Mouse (Mus musculus): ENCODE results near the gene Tpx2.

Tpx2 gene

DNA sequence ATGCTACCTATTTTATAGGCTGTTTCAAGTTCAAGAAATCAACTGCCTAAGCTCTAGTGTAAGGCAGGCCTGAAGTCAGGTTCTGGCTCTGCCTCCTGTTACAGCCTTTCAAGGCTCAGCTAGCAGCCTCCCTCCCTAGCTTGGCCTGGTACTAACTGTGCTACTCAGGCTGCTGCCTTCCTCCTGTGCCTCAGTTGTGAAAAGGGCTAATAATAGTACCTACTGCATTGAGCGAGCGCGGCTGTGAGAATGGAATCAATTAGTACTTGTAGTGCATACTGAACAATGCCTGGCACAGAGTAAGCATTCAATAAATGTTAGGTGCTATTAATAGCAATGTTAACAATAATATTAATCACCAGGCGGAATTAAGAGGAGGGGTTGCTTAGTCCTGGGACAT is 27.8 kb upstream of the Tpx2 start:
- DNase-seq (ENCODE audit: low spot score in 2 of 2), result peak in 1 of 2 experiments; percentile 11

DNA sequence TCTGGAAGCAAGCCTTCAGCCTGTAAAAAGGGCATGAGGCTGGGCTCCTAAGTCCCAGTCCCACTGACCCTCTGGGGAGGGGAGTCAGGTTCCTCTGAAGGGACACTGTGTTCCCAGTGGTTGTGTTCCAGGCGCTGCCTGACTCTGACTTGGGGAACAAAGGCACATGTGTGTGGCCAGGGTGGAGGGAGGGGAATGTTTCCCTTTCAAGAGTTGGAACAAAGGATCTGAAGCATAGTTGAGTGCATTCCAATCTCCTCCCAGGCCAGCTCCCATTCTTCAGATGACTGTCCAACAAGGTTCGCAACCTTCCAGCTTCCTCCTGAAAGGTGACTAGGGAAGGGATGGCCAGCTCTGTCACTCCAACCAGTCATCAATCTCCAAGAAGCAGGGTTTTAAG is 27.4 kb upstream of the Tpx2 start:
- no peak for DNase-seq (ENCODE audit: low spot score in 2 of 2)

DNA sequence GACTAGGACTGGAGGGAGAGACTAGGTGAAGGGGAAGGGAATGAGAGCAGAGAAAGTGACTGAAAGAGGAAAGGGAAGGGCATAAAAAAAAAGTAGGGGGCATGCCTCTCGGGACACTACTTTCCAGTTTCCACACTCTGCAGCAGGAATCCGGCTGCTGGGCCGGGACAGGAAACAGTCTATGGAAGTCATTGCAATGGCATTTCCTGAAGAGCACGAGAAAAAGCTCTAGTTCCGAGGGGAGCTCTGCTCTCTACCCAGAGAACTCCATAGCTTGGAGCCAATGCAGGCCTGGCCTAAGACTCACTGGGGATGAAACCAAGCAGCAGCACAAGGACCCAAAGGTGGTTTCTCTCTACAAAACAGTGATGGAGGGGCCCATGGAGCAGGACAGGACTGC is 26.7 kb upstream of the Tpx2 start:
- DNase-seq (ENCODE audit: low spot score in 2 of 2), result no peak

DNA sequence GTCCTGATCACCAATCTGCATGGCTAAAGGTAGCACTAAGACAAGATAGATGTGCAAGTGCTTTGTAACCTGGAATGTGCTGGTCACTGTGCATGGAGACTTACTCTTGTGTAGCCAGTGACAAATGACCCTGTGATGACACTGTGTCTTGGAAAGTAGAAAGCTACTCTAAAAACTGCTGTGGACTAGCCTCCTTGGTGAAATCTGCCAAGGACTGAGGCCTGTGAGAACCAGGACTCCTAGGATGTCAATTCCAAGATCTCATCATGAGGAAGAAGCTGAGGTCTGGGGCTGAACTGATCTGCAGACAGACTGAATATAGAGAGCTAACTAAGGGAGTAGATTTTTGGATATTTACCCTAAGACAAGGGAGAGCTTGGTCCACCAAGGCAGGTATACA is 26.2 kb upstream of the Tpx2 start:
- no peak for DNase-seq (ENCODE audit: low spot score in 2 of 2)

DNA sequence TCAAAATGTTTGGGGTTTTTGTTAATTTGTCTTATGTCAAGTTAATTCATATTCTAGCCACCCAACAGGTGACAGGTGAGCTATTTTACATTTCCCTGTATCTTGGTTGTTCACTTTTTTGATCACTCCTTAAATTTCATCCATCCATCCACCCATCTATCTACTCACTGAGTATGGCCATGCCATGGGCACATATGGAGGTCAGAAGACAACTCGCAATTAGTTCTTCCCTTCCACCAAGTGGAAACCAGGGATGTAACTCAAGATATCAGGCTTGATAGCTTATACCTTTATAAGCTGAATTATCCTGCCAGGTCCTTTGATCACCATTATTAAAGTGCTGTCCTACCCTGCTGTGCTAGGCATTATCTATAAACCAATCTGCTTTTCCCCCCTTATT is 24.0 kb upstream of the Tpx2 start:
- no peak for DNase-seq (ENCODE audit: low spot score in 2 of 2)

DNA sequence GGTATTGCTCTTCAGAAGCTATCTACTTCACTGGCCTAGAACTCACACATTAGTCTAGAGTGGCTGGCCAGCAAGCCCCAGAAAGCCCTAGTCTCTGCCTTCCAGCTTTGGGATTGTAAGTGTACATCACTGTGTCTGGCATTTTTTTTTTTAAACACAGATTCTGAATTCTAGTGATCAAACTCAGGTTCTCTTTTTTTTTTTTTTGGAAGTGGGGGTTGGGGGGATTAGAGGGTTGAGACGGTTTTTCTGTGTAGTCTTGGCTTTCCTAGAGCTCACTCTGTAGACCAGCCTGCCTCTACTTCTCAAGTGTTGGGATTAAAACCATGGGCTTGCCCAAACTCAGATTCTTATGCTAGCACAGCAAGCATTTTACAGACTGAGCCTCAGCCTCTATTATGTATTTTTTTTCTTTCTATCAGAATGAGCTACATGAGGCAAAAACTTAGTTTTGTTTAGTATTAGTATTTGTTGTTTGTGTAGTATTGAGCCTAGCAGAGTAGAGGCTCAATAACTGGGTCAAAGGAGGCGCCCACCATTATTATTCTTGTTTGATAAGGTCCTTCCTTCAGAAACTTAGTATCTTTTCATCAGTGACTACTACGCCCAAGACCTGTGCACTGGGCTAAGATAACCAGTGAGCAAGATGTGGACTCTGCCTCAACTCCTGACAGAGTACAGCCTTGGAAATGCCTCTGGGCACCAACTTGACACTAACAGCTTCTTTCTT is 23.2 kb upstream of the Tpx2 start:
- DNase-seq (ENCODE audit: low spot score in 2 of 2), result no peak

DNA sequence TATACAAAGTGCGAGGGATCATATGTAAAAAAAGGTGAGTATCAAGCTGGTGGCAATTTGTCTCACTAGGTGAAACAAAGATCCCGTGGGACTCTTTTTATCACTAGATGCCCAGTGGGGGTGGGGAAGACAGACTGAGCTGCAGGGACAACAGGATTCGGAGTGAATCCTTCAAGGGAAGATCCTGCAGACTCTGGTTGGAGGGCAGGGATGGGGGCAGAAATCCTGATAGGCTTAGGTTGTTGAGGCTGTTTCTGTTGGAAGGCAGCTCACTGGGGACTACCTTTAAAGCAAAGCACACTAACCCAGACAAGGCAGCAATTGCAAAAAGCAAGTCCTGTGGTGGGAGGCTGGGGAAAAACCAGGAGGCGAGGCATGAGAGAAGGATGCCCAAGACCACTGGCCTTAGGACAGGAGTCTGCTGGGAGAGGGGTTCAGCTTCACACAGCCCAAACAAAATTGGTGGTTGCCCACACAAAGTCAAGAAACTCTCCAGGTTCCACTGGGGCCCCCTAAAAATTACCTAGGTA is 22.5 kb upstream of the Tpx2 start:
- no peak for DNase-seq (ENCODE audit: low spot score in 2 of 2)

DNA sequence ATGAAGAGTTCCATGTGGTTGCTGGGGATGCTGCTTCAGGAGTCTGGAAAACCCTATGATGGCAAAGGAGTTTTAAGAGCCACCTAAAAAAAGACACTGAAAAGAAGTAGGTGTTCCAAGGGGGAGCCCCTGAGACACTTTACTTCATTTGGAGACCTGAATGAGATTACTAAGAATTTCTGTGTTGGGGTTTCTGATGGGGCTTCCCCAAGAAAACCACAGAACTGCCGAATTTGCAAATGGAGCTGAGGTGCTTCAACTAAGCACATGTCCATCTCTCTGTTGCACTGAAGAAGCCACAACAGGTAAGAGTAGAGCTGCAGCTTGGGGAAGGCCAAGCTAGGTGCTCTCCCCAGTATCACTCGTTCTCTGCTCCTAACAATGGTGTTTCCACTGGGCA is 22.1 kb upstream of the Tpx2 start:
- no peak for DNase-seq (ENCODE audit: low spot score in 2 of 2)

DNA sequence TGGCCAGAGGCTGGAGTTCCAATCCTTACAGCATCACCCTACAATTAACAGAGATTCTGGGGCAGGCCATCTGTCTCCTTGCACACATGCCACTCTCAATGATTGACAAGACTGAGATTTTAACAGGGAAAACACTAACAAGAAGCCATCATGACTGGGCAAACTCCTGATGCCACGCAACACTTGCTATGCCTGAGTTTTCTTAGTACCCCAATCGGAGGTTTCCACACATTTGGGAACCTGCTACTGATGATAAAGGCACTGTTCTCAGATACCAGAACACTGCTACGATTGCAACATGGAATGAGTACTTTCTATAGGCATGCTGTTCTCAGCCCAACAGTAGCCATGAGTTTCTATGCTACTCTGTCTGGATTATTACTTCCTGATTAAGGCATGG is 21.3 kb upstream of the Tpx2 start:
- no peak for DNase-seq (ENCODE audit: low spot score in 2 of 2)

DNA sequence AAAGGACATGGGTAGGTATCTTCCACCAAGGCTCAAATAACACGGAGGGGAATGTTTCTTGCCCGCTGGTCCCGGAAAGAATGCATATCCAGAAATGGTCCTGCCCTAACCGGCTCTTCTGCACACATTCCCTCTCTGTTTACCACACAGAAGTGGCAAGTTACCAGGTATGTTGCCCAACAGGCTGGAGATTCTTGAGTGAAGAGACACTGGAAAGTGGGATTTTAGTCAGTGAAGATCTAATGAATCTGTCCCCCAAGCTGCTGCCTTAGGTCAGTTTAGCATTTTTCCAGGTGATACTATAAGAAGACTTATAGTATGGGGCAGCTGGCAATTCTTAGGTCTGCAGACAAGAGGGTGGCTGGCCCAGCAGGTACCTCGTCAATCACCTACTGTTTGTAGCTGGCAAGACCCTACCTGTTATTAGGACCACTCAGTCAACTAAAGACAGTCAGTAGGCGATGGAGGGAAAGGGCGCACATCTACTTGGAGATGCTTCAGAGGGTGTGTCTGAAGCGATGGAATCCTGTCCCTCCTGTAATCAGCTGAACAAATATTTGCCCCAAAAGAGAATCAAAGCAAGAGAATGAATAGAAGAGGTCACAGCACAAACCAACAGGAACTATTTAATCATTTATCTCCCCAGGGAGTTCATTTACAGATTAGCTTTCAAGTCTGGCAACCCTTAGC is 20.3 kb upstream of the Tpx2 start:
- DNase-seq (ENCODE audit: low spot score in 2 of 2), result no peak

DNA sequence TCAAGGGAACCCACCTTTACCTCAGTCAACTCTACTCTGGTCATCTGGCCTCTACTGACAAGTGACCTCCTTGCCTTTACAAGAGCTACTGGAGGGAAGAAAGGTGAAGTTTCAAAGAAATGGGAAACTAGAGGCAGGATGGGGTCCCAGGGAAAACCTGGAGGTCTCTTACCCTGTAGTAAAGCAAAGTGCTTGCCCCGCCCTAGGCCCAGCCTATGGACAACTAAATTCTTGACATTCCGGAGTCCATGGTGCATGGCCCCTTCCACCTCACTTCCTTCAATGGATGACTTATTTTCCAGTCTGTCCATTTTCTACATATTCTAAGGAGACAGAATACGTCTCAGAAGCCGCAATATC is 19.8 kb upstream of the Tpx2 start:
- no peak for DNase-seq (ENCODE audit: low spot score in 2 of 2)

DNA sequence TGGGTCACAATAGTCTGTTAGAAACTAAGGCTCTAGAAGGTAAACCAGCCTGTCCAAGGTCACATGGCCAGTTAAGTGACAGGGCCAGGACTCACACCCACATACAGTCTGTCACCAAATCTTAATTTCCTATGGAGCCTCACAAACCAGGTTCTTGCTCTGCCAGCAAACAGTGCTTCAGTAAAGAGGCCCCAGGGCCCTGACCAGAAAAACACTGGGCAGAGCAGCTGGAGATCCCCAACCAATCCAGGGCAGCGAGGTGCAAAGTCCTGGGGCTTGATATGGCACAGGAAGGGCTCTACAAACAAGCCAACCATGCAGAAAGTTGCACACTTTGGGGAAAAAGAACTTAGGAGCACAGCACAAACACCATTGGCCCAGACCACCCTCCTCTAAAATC is 19.2 kb upstream of the Tpx2 start:
- DNase-seq (ENCODE audit: low spot score in 2 of 2), result no peak

DNA sequence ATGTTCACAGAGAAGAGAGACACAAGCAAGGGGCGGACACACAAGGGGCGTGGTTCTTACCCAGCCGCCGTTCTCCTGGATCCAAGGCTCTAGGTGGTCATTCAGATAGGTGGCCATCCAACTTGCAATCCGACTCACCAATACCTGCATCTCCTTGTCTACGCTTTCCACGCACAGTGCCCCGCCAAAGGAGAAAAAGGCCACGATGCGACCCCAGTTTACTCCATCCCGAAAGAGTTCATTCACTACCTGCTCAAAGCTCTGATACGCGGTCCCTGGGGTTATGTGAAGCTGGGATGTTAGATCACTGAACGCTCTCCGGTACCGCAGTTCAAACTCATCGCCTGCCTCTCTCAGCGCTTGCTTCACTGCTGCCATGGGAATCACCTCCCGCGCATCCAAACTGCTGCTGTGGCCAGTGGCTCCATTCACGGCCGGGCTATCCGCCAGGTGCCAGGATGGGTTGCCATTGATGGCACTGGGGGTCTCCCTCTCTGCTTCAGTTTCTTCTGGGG is 18.3 kb upstream of the Tpx2 start:
- DNase-seq (ENCODE audit: low spot score in 2 of 2), result no peak

DNA sequence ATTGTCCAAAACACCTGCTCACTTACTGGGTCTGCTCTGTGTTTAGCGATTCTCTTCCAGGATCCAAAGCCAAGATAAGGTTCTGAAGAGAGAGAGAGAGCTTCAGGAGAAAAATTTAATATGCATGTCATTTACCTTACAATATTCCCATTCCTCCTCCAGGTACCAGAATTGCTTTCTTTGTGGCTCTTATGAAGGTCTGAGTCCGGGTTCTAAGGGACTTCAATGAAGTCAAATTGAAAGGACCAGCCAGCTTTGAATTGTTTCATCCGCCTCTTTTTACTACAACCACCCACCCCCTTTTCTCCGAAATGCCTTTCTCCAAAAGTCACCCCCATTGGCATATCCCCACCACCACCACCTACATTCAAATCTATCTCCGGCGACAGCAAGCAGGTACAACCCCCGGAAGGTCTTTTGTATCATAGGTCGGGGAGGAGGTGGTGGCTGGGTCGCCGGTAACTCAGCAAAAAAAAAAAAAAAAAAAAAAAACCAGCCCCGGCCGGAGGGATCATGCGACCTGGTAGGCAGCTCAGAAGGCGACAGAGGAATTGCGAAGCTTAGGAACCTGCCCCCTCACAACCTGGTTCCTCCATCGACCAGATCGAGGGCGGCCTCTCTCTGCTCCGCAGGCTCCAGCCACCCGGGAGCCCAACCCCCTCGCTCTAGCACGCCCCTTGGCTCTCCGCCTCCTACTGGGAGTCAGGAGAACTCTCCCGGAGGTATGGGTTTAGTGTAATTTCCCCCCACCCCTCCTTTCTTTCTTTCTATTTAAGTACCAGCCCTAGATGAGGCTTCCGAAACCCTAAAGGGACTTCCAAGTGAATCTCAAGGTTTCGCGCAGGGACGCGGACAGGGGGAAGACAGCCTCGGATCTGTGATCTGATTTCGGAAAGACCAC is 17.5 kb upstream of the Tpx2 start:
- peak; percentile 89 to 91 for DNase-seq (ENCODE audit: low spot score in 2 of 2)

DNA sequence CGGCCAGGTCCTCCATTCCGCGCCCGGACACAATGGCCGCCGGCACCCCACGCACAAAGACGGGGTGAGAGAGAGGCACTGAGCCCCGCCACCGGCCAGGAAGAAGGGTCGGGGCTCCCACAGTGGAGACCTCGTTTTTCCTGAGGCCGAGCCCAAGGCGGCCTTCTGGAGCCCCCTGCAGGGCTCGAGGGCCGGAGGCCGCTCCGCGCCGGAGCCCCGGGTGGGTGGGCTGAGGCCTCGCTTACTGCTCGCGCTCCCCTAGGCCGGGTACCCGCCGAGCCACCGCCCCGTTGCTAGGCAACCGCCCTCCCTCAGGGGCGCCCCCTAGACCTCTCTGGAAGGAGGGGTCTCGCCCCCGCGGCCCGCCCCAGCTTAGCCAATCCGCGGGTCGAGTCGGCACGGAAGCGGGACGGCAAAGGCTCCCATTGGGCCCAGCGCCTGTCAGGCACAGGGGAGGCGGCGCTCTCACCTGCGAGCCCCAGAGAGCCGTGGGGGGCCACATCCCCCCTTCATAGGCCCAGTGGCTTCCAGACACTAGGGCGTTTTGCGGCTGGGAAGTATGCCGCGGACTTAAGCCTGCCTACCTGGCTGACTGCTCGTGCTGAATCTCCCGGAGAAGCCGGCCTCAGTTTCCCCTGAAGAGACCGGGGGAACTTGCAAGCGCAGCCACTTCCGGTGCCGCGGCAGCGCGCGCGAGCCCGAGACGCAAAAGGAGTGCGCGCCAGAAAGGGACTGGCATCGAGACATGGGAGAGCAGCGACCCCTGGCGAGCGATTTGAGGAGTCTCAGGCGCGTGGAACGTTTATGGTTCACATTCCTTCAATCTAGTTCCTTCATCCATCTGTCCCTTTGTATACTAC is 16.5 kb upstream of the Tpx2 start, which contains the start of gene Bcl2l1:
Bcl2l1 (minus strand) TSS at position 710 of the 860 bp plus-strand sequence.
- DNase-seq (ENCODE audit: low spot score in 2 of 2), result peak; percentile 100

DNA sequence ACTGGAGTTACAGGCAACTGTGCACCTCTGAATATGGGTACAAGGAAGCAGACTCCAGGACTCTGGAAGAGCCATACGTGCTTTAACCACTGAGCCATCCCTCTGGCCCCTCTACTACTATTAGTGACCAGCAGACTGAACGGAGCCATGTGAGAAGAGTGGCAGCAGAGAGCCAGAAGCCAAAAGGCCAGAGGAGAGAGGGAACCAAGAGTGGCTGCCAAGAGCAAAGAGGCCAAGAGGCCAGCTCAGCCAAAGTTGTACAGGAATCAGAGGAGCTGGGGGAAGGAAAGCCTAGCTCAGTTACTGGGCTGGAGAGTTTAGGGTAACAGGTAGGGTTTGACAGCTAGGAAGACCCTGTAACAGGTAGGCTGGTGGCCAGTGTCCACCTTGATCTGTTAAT is 8.5 kb upstream of the Tpx2 start:
- DNase-seq (ENCODE audit: low spot score in 2 of 2), result no peak

DNA sequence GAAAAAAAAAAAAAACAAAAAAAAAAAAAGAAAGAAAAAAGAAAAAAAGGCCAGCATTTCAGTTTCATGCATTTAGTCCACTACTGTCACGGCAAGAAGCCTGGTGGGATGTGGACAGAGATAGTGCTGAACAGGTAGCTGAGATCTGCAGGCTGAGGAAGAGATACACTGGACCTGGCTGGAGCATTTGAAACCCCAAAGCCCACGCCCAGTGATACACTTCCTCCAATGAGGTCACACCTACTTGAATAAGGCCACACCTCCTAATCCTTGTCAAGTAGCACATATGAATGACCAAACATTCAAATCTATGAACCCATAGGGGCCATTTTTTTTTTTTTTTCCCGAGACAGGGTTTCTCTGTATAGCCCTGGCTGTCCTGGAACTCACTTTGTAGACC is 5.0 kb upstream of the Tpx2 start:
- no peak for DNase-seq (ENCODE audit: low spot score in 2 of 2)

DNA sequence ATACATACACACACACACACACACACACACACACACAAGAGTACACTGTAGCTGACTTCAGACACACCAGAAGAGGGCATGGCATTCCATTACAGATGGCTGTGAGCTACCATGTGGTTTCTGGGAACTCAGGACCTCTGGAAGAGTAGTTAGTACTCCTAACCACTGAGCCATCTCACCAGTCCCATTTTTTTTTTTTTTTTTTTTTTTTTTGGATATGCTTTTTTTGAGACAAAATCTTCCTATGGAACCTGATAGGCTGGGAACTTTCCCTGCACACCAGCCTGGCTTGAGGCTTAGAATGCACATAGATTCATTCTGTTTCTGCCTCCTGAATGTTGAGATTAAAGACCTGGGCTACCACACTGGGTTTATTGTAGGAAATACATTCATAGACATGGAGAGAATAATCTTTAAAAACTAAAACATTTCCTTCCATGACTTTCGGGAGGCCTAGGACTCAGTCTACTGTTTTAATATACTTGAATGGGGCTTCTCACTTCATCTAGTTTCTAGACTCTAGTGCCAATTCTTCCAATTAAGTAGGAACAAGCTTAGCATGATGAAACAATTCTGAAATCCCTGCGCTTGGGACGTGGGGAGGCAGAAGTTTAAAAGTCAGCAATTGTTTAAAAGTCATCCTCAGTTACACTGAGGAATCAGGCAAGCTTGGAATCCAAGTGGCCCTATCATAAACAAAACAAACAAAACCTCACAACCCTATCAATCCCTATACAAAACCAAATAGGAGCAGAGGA is 528 bp upstream of the Tpx2 start:
- no peak for DNase-seq (ENCODE audit: low spot score in 2 of 2)

DNA sequence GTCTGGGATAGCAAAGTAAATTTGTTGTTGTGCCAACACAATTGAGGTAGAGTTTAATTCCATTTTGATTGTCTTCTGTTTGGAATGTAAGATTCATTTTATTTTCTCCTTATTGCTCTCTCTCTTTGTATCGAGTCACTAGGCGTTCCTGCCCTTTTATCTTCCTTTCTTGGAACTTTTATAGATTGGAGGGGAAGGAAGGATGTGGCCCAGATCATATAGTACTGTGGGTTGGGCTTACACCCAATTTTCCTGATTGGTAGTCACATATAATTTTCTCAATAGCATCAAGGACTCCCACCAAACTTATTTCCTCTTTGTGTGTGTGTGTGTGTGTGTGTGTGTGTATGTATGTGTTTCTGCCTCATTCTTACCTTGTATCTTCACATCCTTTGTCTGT is 702 bp downstream of the Tpx2 start:
- no peak for DNase-seq (ENCODE audit: low spot score in 2 of 2)

DNA sequence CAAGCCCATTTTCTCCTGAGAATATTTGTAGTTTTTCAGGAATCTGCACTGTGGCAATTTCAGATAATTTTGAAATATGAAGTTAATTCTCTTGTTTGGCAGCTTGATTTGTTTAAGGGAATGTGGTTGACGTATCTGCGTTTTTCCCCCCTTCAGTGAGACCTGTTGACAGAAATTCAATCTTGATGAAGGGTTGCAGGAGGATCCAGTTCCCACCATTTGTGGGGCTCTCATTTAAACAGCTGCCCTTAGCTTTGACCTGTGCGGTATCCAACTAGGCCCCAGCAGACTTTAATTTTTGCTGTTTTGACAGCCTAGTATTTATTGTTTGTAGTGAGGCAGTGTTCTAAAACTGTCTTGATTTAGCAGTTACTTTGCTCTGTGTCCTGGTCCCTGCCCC is 11.7 kb downstream of the Tpx2 start:
- DNase-seq (ENCODE audit: low spot score in 2 of 2), result no peak

DNA sequence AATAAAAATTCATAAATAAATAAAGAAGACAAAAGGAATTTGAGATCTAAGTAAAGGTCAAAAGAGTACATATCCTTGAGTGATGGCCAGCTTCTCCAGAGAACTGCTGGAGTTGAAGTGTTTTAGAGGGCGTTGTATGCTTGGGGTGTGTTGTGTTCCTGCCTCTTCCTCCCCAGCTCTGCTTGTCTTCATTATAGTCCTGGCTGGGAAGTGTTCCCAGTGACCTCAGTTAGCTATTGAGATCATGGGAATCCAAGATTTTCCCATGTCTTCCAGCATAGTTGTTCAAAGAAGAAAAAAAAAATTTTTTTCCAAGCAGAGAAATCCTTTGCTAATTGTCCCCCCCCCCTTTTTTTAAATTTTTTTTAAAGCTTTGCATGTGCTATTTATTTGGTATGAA is 14.1 kb downstream of the Tpx2 start:
- DNase-seq (ENCODE audit: low spot score in 2 of 2), result no peak

All from thymus, postnatal 10 days (tissue).